Mouse (Mus musculus) midbrain, embryonic 12.5 days (tissue): ENCODE data around the gene Uba52. TPM values are rescaled to one million over a fixed set of nuclear protein-coding genes. Genes with fewer than 3 reads are reported as not detected.
"Not testable (repeated sequence)": the region's sequence is repeated elsewhere in the genome, so short reads cannot be mapped to it uniquely, and the experiment has no call there.

ENCODE experiments used
- ATAC-seq: fragments of 200-750 bp; cut with Nextera tagmentation; 2 replicates; pipeline ENCODE4 v1.8.0; 2017; ENCODE audit warnings: low read depth, moderate TSS enrichment, moderate library complexity; ENCODE audit not compliant: low FRiP score
- H3K27ac ChIP-seq: fragments of 300-500 bp; sonication (generic); replicated peaks from 2 replicates; pipeline ENCODE4 v1.5.1; 2016; ENCODE audit warnings: mild to moderate bottlenecking
- H3K27me3 ChIP-seq: fragments of 300-500 bp; sonication (generic); 2 replicates; pipeline ENCODE4 v1.6.1; 2016; ENCODE audit warnings: mild to moderate bottlenecking
- H3K36me3 ChIP-seq: fragments of 300-500 bp; sonication (generic); 2 replicates; pipeline ENCODE4 v1.6.1; 2016
- H3K4me1 ChIP-seq: fragments of 300-500 bp; sonication (generic); 2 replicates; pipeline ENCODE4 v1.6.1; 2016
- H3K4me2 ChIP-seq: fragments of 300-500 bp; sonication (generic); replicated peaks from 2 replicates; pipeline ENCODE4 v1.6.1; 2016; ENCODE audit warnings: mild to moderate bottlenecking, moderate library complexity
- H3K4me3 ChIP-seq: fragments of 300-500 bp; sonication (generic); 2 replicates; pipeline ENCODE4 v1.5.1; 2016; ENCODE audit warnings: mild to moderate bottlenecking
- H3K9ac ChIP-seq: fragments of 300-500 bp; sonication (generic); replicated peaks from 2 replicates; pipeline ENCODE4 v1.6.1; 2016; ENCODE audit warnings: mild to moderate bottlenecking, moderate library complexity
- H3K9me3 ChIP-seq: fragments of 300-500 bp; sonication (generic); 2 replicates; pipeline ENCODE4 v1.6.1; 2016; ENCODE audit warnings: mild to moderate bottlenecking
- WGBS: fragments of 180-500 bp; shearing (Covaris S2); methylation state at CpG from one replicate; pipeline ENCODE4 v1.1.7; 2016; 5-methylcytosine and 5-hydroxymethylcytosine counted together
- polyA plus RNA-seq: library from polyadenylated mRNA; unstranded; fragments of >200 nt; fragmentation: Nextera tagmentation; extraction: Ambion mirVana; gene quantifications from 2 replicates; pipeline ENCODE4 v1.2.1, GENCODE M21; 2016

Gene Uba52
- polyA plus RNA-seq, 1 experiment from 2014 or later, result 748 TPM

DNA sequence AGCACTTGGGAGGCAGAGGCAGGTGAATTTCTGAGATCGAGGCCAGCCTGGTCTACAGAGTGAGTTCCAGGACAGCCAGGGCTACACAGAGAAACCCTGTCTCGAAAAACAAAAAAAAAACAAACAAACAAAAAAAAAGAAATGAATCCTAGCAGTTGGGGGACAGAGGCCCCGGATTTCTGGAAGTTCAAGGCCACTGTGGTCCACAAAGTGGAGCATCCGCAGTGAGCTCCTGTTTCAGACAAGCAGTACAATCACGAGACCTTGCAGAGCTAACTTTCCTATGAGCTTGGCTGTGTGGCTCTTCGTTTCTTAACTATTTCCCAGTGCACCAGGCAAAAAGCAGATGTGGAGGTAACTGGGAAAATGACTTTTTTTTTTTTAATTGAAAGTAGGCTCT, 573 bp upstream of the Uba52 start:
- 89% methylated on average over 6 of the region's 6 CpGs for WGBS
- Histone ChIP-seq H3K9ac (peak overlapping the region; percentile 98), H3K27ac (peak overlapping the region; percentile 95), H3K4me1 (peaks cover 24% of the 10 kb centered on the region), H3K4me3 (peak overlapping the region; percentile 97), H3K36me3 (peaks cover 51% of the 10 kb centered on the region), H3K4me2 (peak overlapping the region; percentile 99)
- ATAC-seq, H3K27me3 ChIP-seq, H3K9me3 ChIP-seq: not testable (repeated sequence)

GRCm38 (mm10) chr8:70509281-70509952, 1.2 kb downstream of the Uba52 start:
- Histone ChIP-seq H3K36me3 (peaks cover 45% of the 10 kb centered on the region), H3K27ac (peak overlapping the region; percentile 95; the same call in 1 of the 2 replicates), H3K4me3 (peak overlapping the region; percentile 97), H3K9me3 (no peaks in the 10 kb centered on the region), H3K4me2 (peak overlapping the region; percentile 99), H3K27me3 (peaks cover 3% of the 10 kb centered on the region), H3K4me1 (peaks cover 38% of the 10 kb centered on the region), H3K9ac (peak overlapping the region; percentile 98)
- no peak for ATAC-seq
- WGBS, result 19% methylated on average over 25 of the region's 25 CpGs

DNA sequence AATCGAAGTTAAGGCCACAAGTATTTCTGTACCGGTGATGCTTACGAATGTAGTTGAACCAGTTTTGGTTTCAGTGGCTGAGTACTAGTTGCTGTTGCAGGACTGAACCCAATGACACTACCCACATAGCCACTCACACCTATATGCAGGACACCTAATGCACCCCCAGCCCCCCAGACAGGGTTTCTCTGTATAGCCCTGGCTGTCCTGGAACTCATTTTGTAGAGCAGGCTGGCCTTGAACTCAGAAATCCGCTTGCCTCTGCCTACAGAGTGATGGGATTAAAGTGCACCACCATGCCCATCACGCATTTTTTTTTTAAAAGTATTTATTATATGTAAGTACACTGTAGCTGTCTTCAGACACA, 3.6 kb downstream of the Uba52 start:
- Histone ChIP-seq H3K27me3 (peaks cover 28% of the 10 kb centered on the region), H3K27ac (peak overlapping the region; percentile 56; the same call in 1 of the 2 replicates), H3K4me1 (peaks cover 52% of the 10 kb centered on the region), H3K9ac (no peak overlapping the region), H3K36me3 (peaks cover 31% of the 10 kb centered on the region), H3K4me2 (0 out of 2 replicates have a peak overlapping the region, but pooled peaks have one; percentile 21), H3K4me3 (peak overlapping the region; percentile 77; the same call in 1 of the 2 replicates), H3K9me3 (no peaks in the 10 kb centered on the region)
- ATAC-seq, result no peak
- WGBS, result 62% methylated on average over 5 of the region's 5 CpGs

DNA sequence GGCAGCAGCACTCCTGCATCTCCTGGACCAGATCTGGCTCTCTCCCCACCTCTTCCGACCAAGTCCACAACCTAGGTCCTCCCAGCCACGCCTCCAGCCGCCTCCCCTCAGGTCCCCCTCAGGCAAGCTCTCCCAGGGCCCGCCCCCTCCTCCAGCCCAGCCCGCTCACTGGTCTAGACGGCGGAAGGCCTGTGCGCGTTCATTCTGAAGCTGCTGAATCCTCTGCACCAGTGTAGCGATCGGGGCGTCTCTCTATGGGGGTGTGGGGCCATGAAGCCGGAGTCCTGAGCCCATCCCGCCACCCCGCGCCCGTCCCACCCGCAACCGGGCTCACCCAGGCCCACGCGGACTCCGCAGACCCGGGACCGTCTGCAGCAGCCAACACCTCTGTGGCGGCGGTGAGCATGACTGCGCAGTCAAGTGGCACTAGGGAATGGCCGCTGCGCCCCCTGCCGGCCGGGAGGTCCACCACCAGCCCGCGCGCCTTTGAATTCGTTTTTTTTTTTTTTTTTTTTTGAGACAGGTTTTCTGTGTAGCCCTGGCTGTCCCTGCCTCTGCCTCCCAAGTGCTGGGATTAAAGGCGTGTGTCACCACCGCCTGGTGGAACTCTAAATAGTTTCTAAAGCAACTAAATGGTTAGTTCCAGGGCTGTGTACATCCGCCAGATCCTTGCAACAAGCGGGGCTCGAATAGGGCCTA, 4.1 kb downstream of the Uba52 start, which contains the start of gene Rex1bd:
Rex1bd (minus strand) TSS at position 425 of the 699 bp plus-strand sequence.
- H3K27me3 ChIP-seq, result peaks cover 33% of the 10 kb centered on the region
- peaks cover 28% of the 10 kb centered on the region for H3K36me3 ChIP-seq
- H3K9ac ChIP-seq, result peak within 1 kb of the TSS; percentile 87
- peak; percentile 88 for ATAC-seq
- 4% methylated on average over 40 of the region's 40 CpGs for WGBS
- peak within 1 kb of the TSS; percentile 93 for H3K27ac ChIP-seq
- peak within 1 kb of the TSS; percentile 88 for H3K4me2 ChIP-seq
- no peaks in the 10 kb centered on the region for H3K9me3 ChIP-seq
- H3K4me1 ChIP-seq, result peaks cover 51% of the 10 kb centered on the region
- peak within 1 kb of the TSS; percentile 77 for H3K4me3 ChIP-seq

DNA sequence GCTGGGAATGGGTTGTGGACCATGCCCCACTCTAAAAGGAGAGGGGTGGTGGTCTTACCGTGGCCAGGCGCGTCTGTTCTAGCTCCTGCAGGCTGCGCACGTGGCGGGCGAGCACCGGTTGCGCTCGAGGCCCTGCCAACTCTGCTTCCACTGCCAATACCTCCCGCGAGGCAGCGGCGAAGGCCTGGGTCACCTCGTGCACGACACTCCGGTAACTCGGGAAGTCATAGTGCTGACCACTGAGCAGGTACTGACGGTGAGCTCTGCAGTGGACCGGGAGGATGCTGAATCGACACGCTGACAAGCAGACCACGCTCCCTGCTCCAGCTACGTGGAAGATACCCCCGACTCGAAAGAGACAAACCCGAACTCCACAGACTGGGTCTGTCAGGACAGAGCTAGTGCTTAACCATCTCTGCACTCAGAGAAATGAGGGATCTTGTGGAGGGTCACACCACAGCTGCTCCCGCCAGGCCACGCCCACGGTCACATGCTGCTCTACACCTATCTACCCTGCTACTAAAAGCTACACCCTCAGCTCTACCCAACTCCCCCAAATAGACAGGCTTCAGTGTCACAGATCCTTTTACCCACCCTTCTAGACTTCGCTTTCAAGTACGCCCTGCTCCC, 4.8 kb downstream of the Uba52 start:
- 34% methylated on average over 32 of the region's 32 CpGs for WGBS
- Histone ChIP-seq H3K36me3 (peaks cover 28% of the 10 kb centered on the region), H3K4me1 (peaks cover 54% of the 10 kb centered on the region), H3K4me3 (peak overlapping the region; percentile 77), H3K27me3 (peaks cover 40% of the 10 kb centered on the region), H3K9me3 (no peaks in the 10 kb centered on the region), H3K9ac (peak overlapping the region; percentile 87), H3K27ac (peak overlapping the region; percentile 93), H3K4me2 (peak overlapping the region; percentile 88)
- no peak; the same call in none of the 2 replicates for ATAC-seq

GRCm38 (mm10) chr8:70504851-70505250, 5.8 kb downstream of the Uba52 start:
- H3K4me2 ChIP-seq, result no peak overlapping the region
- H3K9me3 ChIP-seq, result no peaks in the 10 kb centered on the region
- peaks cover 28% of the 10 kb centered on the region for H3K36me3 ChIP-seq
- H3K4me1 ChIP-seq, result peaks cover 57% of the 10 kb centered on the region
- WGBS, result 79% methylated on average over 3 of the region's 3 CpGs
- H3K9ac ChIP-seq, result no peak overlapping the region
- H3K27me3 ChIP-seq, result peaks cover 49% of the 10 kb centered on the region
- ATAC-seq, result no peak
- no peak overlapping the region for H3K4me3 ChIP-seq
- H3K27ac ChIP-seq, result no peak overlapping the region

- Histone ChIP-seq H3K4me3 (no peak overlapping the region), H3K27ac (no peak overlapping the region), H3K36me3 (peaks cover 28% of the 10 kb centered on the region), H3K27me3 (peaks cover 55% of the 10 kb centered on the region), H3K4me2 (no peak overlapping the region), H3K4me1 (peaks cover 53% of the 10 kb centered on the region), H3K9me3 (no peaks in the 10 kb centered on the region), H3K9ac (no peak overlapping the region)
- 64% methylated on average over 16 of the region's 16 CpGs for WGBS
- ATAC-seq, result no peak
Observed at GRCm38 (mm10) chr8:70504291-70504716, 6.3 kb downstream of the Uba52 start.

DNA sequence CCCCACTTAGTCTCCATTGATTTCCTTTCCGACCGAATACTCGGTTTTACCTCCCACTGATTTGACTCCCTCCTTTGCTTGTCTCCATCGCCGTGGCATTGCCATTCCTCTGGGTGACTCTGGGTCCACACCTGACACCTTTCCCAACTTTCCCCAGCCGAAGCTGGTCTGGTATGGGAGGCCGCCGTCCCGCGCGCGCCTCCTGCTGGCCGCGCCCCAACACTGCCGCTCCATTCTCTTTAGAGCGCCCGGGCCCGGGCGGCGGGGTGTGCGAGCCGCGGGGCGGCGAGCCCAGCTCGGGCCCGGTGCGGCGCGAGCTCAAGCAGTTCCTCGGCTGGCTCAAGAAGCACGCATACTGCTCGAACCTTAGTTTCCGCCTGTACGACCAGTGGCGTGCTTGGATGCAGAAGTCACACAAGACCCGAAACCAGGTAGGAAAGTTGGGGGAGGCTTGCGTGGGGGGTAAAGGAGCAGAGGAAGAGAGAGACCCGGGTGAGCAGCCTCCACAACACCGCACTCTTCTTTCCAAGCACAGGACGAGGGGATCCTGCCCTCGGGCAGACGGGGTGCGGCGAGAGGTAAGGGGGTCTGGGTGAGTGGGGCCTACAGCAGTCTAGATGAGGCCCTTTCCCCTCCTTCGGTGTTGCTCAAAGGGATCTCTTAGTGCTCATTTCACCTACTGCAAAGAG, 7.4 kb downstream of the Uba52 start:
- H3K36me3 ChIP-seq, result peaks cover 19% of the 10 kb centered on the region
- H3K9ac ChIP-seq, result no peak overlapping the region
- H3K4me3 ChIP-seq, result no peak overlapping the region
- H3K4me1 ChIP-seq, result peaks cover 43% of the 10 kb centered on the region
- H3K27ac ChIP-seq, result no peak overlapping the region
- no peaks in the 10 kb centered on the region for H3K9me3 ChIP-seq
- no peak for ATAC-seq
- H3K27me3 ChIP-seq, result peaks cover 66% of the 10 kb centered on the region
- no peak overlapping the region for H3K4me2 ChIP-seq
- WGBS, result 10% methylated on average over 46 of the region's 46 CpGs

DNA sequence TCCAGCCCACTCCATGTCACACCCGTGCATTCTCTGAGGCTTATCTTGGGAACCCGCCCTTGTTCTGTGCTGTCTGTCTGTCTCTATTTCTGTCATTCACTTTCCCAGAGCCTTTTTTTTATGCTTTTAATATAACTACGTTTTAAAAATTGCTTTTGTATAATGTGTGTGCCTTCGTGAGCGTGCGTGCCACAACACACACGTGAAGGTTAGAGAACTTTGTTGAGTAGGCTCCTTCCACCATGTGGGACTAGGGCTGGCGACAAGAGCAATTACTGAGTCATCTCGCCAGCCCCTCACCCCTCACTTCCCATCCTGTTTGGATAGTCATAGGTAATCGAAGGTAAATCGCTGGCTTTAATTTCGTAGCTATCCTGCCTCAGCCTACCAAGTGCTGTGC, 8.1 kb downstream of the Uba52 start:
- peaks cover 43% of the 10 kb centered on the region for H3K4me1 ChIP-seq
- H3K27ac ChIP-seq, result no peak overlapping the region
- peaks cover 13% of the 10 kb centered on the region for H3K36me3 ChIP-seq
- no peak for ATAC-seq
- H3K9me3 ChIP-seq, result no peaks in the 10 kb centered on the region
- H3K27me3 ChIP-seq, result peaks cover 72% of the 10 kb centered on the region
- H3K9ac ChIP-seq, result no peak overlapping the region
- H3K4me2 ChIP-seq, result no peak overlapping the region
- 33% methylated on average over 12 of the region's 12 CpGs for WGBS
- no peak overlapping the region for H3K4me3 ChIP-seq

GRCm38 (mm10) chr8:70501820-70502529, 8.6 kb downstream of the Uba52 start:
- Histone ChIP-seq H3K36me3 (peaks cover 7% of the 10 kb centered on the region), H3K4me1 (peaks cover 41% of the 10 kb centered on the region), H3K4me3 (no peak overlapping the region), H3K27ac (no peak overlapping the region), H3K9ac (no peak overlapping the region; the same call in 1 of the 2 replicates), H3K4me2 (no peak overlapping the region), H3K27me3 (peaks cover 78% of the 10 kb centered on the region), H3K9me3 (no peaks in the 10 kb centered on the region)
- 10% methylated on average over 23 of the region's 23 CpGs for WGBS
- ATAC-seq, result no peak
